Mouse (Mus musculus) bone marrow, adult 2 months (tissue): ENCODE measurements around the gene Ulk4. TPM values are rescaled to one million over a fixed set of nuclear protein-coding genes. Genes with fewer than 3 reads are reported as not detected.

ENCODE experiments used
- H3K27ac ChIP-seq: fragments of 200-500 bp; 2 replicates; pipeline ENCODE4 v1.5.1; 2012; ENCODE audit warnings: low read depth, mild to moderate bottlenecking, control low read depth, inconsistent platforms, low read length; ENCODE audit not compliant: control insufficient read depth, poor library complexity, insufficient read depth
- H3K4me1 ChIP-seq: fragments of 200-500 bp; 2 replicates; pipeline ENCODE4 v1.6.1; 2011; ENCODE audit warnings: low read length; ENCODE audit not compliant: control insufficient read depth, insufficient read depth
- H3K4me3 ChIP-seq: fragments of 200-500 bp; replicated peaks from 2 replicates; pipeline ENCODE3; 2011; ENCODE audit warnings: mild to moderate bottlenecking, low read depth, low read length, control low read depth; ENCODE audit not compliant: control insufficient read depth
- CTCF ChIP-seq: fragments of 200-500 bp; IDR thresholded peaks from 2 replicates; pipeline ENCODE4 v1.5.1; 2011; ENCODE audit warnings: low read length, control low read depth; ENCODE audit not compliant: control insufficient read depth, insufficient read depth
- POLR2A ChIP-seq: fragments of 200-500 bp; IDR thresholded peaks from 2 replicates; pipeline ENCODE4 v1.6.1; 2011; ENCODE audit warnings: low read depth, mild to moderate bottlenecking, control low read depth, low read length, borderline replicate concordance; ENCODE audit not compliant: control insufficient read depth
- WGBS: fragments of 180-500 bp; shearing (Covaris S2); methylation state at CpG from one replicate; pipeline ENCODE4 v1.1.7; 2018; 5-methylcytosine and 5-hydroxymethylcytosine counted together
- polyA plus RNA-seq: library from polyadenylated mRNA; stranded (reverse); fragments of >200 nt; gene quantifications from 2 replicates; pipeline ENCODE4 v1.2.4, GENCODE M21; 2011; ENCODE audit warnings: low replicate concordance; ENCODE audit not compliant: missing spikeins, insufficient read depth, insufficient read length

The Ulk4 gene
- polyA plus RNA-seq, 1 experiment: not detected

DNA sequence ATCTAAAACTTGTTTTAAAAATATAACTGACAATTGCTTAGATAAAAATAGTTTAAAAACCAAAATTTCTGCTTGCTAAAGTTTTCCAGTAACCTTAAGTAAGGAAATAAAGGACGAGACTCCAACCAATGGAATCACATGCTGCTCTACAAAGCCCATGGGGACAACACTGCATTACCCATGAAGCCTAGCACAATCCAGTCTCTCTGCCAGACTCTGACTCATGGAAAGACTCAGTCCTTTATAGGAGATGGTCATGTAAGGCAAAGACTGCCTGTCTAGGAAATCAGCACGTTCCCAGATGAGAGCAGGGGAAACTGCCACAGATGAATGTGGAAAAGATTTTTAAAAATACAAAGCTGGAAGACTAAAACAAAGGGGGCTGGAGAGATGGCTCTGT, 23.0 kb downstream of the Ulk4 start:
- Histone ChIP-seq H3K4me3 (no peak overlapping the region), H3K27ac (no peak overlapping the region), H3K4me1 (no peaks in the 10 kb centered on the region)
- WGBS: 77% methylated on average over 2 of the region's 2 CpGs
- TF ChIP-seq CTCF (no peak), POLR2A (no peak)

DNA sequence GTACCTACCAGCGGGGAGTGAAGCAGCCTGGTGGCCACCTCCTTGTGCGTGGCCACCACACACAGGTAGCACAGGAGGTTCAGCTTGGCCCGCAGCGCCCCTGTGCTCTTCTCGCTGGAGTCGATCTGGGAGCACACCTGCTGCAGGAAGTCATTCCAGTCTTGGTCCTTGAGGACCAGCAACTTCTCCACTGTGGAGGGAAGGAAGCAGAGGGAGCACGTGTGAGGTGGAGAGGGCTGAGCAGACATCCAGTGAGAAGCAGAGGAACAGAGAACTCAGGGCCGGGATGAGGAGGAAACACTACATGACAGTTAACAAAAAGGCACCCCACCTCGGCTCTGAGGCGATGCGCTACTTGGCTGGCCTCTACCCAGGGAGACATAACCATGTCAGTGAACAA, 26.1 kb downstream of the Ulk4 start:
- WGBS: 83% methylated on average over 11 of the region's 11 CpGs

DNA sequence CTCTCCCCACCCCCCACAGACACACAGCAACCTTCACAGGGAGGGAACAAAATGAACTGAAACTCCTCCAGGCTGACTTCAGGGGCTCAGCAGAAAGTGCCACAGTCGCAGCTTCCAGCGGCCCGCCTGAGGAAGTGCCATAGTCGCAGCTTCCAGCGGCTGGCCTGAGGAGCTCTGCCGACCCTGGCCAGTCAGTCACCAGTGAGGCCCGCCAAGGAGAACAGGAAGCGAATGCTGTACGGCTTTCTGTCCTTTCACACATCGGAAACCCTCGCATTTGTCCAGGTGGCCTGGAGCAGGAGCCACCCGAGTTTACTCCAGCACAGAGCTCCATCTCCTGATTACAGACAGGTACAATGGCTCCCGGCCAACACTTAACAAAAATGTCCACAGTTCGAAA, 27.2 kb downstream of the Ulk4 start:
- Histone ChIP-seq H3K4me3 (no peak overlapping the region), H3K4me1 (no peaks in the 10 kb centered on the region), H3K27ac (no peak overlapping the region)
- WGBS: 9% methylated on average over 14 of the region's 14 CpGs
- TF ChIP-seq CTCF: no peak
- TF ChIP-seq POLR2A: no peak

More for the DNA sequence above, 26.1 kb downstream of the Ulk4 start:
- H3K4me3 ChIP-seq: no peak overlapping the region
- H3K27ac ChIP-seq: no peak overlapping the region
- H3K4me1 ChIP-seq: no peaks in the 10 kb centered on the region
- no peak for TF ChIP-seq CTCF
- TF ChIP-seq POLR2A: no peak

DNA sequence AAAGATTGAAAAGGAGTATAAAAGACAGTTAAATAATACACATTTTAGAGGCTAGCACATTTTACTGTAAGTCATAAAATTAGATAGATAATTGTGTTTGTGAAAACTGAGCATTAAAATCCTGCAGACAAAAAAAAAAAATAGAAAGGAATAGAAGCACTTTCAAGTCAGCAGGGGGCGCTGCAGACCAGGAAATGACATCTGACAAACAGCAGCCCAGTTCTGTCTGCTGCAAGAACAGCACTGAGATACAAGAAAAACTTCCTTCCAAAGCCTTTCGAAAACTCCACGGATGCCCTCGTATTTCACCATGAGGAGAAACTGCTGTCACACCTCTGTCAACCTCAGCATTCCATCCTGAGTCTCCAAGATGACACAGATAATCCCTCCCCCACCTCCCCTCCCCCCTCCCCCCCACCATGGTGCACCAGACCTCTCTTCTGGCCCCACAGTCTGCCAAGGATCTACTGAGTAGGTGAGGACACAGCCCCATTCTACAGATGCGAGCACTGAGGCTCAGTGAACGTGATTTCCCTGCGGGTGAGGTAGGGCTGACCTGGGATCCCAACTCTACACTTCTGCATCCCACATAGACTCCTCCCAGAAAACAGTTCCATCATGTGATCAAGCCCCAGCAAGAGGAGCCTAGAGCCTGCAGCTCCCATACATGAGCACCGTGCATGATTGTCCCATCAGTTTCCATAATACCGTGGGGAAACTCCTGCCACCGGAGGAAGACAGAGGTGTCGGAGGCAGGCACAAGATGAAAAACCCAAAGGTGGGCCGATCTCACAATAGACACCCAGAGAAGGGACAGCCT, 28.8 kb downstream of the Ulk4 start:
- WGBS: 58% methylated on average over 12 of the region's 12 CpGs
- H3K4me1 ChIP-seq: no peaks in the 10 kb centered on the region
- TF ChIP-seq CTCF: peak; percentile 74
- TF ChIP-seq POLR2A: no peak
- H3K4me3 ChIP-seq: no peak overlapping the region
- no peak overlapping the region for H3K27ac ChIP-seq

DNA sequence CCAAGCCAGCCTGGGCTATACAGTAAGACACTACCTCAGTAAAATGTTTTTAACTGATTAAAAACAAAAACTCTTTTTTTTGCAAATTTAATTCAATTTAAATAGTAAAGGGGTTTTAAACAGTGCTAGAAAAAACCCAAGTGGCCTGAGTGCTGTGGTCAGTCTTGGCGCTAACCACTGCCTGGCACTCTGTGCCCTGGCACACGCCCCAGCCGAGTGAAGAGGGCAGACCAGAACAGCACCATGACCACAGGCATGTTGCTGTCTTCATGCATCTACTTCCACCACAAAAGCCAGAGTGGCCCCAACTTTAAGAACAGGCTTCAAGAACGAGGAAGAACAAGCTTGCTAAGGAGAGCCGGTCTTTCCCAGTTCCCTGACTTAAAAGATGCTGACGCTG, 29.9 kb downstream of the Ulk4 start:
- H3K4me3 ChIP-seq: no peak overlapping the region
- H3K4me1 ChIP-seq: no peaks in the 10 kb centered on the region
- no peak for TF ChIP-seq POLR2A
- no peak for TF ChIP-seq CTCF
- H3K27ac ChIP-seq: no peak overlapping the region
- WGBS: 65% methylated on average over 6 of the region's 6 CpGs

DNA sequence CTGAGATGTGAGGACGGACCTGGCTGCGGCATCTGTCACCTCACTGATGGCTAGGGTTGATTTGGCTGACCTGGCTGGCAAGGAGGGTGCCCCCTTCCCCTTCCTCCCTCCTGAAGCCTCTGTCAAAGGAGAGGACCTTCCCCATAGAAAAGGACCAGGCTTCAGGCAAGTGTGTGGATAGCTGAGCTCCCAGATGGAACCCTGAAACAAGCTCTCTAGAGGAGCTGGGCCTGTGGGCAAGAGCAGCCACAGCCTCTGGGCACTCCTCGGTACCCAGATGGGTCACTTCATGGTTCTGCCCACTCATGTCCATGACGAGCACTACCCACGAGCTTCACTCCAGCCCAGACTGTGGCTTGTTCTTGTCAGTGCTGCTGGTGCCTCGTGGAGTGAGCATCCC, 34.7 kb downstream of the Ulk4 start:
- 79% methylated on average over 6 of the region's 6 CpGs for WGBS
- TF ChIP-seq POLR2A (no peak), CTCF (no peak)

DNA sequence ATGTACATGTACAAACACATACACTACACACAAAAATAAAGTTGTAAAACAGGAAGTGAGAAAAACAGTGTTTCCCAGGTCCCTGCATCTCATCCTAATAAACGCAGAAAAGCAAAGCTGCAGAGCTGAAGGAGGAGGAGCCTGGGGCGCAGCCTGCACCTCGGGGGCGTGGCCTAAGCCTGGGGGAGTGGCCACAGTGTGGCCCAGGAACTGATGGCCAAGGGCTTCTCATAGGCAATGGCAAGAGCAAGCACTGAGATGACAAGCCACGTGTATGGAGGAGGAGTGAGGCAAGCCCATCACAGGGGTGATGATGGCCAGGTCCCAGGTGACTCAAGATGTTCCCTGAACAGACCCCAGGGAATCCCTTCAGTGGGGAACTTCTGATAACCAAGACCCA, 35.2 kb downstream of the Ulk4 start:
- Histone ChIP-seq H3K4me1 (no peaks in the 10 kb centered on the region), H3K4me3 (no peak overlapping the region), H3K27ac (no peak overlapping the region)
- 31% methylated on average over 5 of the region's 5 CpGs for WGBS
- TF ChIP-seq CTCF (no peak), POLR2A (no peak)

More for the DNA sequence above, 34.7 kb downstream of the Ulk4 start:
- H3K4me1 ChIP-seq: no peaks in the 10 kb centered on the region
- no peak overlapping the region for H3K27ac ChIP-seq
- H3K4me3 ChIP-seq: no peak overlapping the region

DNA sequence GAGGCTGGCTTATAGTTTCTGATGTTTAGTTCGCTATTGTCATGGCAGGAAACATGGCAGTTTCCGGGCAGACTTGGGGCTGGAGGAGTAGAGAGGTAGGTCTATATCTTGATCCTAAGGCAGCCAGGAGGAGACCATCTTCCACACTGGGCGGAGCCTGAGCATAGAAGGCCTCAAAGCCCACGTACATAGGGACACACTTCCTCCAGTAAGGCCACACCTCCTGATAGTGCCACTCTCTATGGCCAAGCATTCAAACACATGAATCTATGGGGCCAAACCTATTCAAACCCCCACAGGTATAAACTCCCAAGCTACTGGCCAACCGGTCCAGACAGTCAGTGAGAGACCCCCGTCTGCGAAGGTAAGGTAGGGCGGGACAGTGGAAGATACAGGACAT, 35.6 kb downstream of the Ulk4 start:
- TF ChIP-seq POLR2A: no peak
- TF ChIP-seq CTCF: no peak
- Histone ChIP-seq H3K4me3 (no peak overlapping the region), H3K27ac (no peak overlapping the region), H3K4me1 (no peaks in the 10 kb centered on the region)
- 78% methylated on average over 8 of the region's 8 CpGs for WGBS
